Mouse (Mus musculus) thymus, postnatal 10 days (tissue): ENCODE measurements at regions not wholly inside any gene's neighbourhood (a gene's known extent, or its start where the extent isn't known, plus 50 kb on each side); places are given as distances from the start of the nearest gene placed in this dataset.

Experiments used
- DNase-seq, 2 experiments: peaks; one replicate each; pipeline ENCODE4 v3.0.0; 2021; ENCODE audit warnings: low spot score in 2 of 2

GRCm38 (mm10) chr16:97234321-97234720 lies 63.8 kb upstream of the Dscam start:
- DNase-seq: no peak

DNA sequence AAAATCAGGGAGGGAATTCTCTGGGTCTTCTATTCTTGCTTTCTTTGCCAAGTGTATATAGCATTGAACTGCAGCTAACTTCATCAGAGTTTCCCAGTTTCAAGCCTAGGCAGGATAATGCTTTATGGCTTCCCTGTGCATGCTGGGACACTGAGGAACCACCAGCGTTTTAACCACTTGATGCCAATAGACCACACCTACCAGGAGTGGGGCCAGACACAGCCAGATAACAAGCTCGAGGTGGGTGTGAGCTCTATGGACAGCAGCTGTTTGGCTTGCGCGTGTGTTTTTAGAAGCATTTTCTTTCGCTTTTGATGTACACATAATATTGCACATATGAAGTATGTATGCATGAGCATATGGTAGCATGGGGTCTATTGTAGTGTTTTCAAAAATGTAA lies 69.1 kb upstream of the Dscam start:
- DNase-seq: no peak

DNA sequence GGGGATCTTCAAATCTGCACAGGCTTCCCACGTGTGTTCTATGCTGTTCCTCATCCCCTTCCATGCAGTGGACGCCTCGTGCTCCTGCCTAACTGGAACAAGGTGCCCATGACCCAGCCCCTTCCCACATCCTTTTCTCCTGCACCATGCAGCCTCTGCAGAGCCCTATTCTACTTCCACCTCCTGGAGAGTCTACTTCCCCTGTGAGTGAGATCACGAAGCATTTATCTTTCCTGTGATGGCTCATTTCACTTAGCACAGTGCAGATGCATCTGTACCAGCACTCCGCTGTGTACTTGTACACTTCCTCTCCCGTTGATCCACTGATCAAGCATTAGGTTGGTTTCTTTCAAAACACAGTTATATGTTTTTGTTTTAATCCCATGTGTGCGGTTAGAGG lies 69.5 kb upstream of the Dscam start:
- no peak for DNase-seq

- no peak for DNase-seq
Observed at GRCm38 (mm10) chr16:97240859-97241360, 70.4 kb upstream of the Dscam start.

- DNase-seq: no peak
Observed at GRCm38 (mm10) chr16:97241639-97242038, 71.1 kb upstream of the Dscam start.

- DNase-seq: no peak
Observed at GRCm38 (mm10) chr16:97250488-97250887, 79.9 kb upstream of the Dscam start.

GRCm38 (mm10) chr16:97252551-97252950 lies 82.0 kb upstream of the Dscam start:
- no peak for DNase-seq

DNA sequence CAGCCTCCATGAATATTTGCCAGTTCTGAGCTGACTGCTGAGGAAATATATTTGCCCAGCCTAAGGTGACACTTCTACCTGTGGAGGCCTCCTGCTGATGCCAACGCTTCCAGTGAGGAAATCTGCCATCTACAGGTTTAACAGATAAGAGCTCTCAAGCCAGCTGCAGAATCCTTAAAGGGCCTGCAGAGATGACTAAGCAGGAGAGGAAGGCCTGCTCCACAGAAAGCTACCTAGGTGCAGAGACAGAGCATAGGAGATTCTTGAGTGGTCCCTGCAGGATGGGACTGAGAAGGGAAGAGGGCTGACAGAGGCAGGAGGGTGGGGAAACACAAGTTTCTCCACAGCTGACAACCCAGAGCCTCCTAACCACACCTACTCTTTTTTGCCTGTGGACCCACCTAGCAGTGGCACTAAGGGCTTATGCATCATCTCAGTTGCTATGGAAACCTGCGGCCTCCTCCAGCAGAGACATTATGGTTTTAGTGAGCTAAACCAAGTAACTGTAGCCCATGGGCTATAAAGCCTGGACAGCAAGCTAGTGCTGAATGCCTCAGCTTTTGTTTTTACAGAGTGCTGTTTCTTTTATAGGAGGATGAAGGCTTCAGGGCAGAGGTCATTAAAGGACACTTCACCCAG lies 82.6 kb upstream of the Dscam start:
- no peak for DNase-seq

GRCm38 (mm10) chr16:97258821-97259220 lies 88.3 kb upstream of the Dscam start:
- DNase-seq: no peak

- DNase-seq: no peak
Observed at GRCm38 (mm10) chr16:97263451-97263850, 92.9 kb upstream of the Dscam start.

DNA sequence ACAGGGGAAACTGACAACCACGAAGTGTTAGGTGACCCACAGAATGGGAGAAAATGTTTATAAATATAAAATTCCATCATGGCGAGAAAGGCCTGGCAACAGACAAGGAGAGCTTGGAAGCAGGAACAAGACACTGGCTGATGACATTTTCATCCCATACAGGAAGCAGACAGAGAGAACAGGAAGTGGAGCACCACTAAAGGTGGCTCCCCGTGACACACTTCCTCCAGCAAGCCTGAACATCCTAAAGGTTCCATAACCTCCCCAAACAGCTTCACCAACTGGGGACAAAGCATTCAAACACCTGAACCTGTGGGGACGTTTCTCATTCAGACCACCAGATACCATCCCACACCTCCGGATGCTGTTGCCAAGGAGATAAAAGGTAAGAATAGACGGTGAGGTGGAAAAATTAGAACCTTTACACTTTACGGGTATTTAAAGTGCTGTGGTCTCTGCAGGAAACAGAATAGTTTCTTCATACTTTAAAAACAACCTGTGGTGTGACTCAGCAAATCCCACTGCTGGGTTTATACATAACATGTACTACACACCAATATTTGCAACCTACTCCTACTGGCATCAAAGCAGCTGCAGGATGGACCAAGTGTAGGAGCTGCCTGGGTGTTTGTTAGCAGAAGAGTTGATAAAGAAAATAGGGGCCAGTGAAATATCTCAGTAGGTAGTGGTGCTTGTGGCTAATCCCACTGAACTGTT lies 86.0 kb upstream of the Bace2 start:
- no peak for DNase-seq

GRCm38 (mm10) chr16:97271264-97271663 lies 85.3 kb upstream of the Bace2 start:
- DNase-seq: no peak

DNA sequence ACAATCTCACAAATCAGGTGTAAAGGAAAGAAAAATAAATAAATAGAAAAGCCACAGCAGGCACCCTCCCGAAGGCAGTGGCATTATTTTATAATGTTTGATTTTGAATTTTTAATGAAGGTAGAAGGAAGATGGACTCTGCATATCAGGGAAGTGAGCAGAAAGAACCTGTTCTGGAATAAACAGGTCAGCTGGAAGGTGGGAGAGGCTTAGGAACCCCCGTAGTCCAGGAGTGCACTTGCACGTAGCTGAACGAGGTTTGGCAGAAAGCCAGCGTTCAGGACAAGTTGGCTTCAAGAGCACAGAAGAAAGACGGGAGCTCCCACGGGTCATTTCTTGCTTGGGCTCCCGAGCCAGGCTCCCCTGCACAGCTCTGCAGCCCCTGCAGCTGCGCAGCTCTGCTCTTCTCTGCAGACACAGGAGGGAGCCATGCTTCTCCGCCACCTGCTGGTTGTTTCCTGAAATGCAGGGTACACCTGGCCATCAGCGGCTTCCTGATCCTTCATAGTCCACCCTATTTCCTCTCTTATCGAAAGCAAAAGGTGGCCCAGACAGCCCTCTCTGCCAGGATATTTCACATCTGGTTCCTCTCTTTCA lies 84.4 kb upstream of the Bace2 start:
- peak; percentile 54 to 79 for DNase-seq

DNA sequence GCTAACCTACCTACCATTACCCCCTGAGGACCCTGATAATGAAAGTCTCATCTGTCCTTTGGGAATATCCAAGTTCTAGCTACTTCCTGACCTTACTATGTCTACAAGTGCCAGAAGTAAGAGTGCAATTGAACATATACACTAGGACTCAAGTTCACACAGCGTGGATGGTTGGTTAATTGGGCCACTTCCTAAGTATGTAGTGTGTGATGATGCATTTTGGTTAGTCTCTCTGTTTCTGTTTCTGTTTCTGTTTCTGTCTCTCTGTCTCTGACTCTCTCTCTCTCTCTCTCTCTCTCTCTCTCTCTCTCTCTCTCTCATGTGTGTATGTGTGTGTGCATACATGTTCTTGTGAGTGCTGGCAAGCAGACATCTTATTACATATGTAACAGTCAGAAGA lies 77.6 kb upstream of the Bace2 start:
- no peak for DNase-seq

GRCm38 (mm10) chr16:97281615-97282110 lies 74.9 kb upstream of the Bace2 start:
- no peak for DNase-seq

DNA sequence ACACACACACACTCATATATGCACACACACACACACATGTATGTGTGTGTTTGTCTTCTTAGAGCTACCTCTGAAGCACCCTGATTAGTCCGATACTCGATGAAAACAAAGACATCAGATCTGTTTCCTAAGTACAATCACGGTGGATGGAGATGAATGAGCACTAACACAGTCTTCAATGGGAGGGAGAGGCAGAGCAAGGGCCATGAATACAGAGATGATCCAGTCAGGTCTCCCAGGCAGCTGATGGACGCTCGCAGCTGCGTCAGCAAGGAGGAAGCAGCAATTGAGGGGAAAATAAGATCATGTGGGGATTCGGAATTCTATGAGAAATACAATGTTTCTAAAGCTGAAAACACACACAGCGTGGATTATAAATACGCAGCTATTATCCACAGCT lies 73.6 kb upstream of the Bace2 start:
- DNase-seq: no peak

- no peak for DNase-seq
Observed at GRCm38 (mm10) chr16:97285886-97286447, 70.6 kb upstream of the Bace2 start.

GRCm38 (mm10) chr16:97286717-97287116 lies 69.8 kb upstream of the Bace2 start:
- no peak for DNase-seq

DNA sequence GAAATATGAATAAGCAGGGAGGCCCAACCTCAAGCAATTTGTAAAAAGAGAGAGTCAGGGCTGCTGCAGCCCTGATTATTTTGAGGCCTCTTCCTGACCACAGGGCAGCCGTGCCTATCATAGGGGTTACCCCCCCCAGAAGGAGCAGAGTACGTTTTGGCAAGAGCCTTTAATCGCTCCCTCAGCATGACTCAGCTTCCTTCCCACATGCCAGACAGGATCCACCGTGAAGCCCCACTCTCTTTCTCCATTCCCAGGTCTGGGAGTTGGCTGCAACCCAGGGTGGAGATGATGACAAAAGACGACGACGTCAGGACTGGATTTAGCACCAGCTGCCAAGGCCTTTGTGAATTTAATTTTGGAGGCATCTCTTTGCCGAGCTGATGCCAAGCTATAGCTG lies 67.9 kb upstream of the Bace2 start:
- no peak for DNase-seq

GRCm38 (mm10) chr16:97292484-97293048 lies 64.0 kb upstream of the Bace2 start:
- no peak for DNase-seq

GRCm38 (mm10) chr16:97293273-97293672 lies 63.3 kb upstream of the Bace2 start:
- peak; percentile 14 to 68 for DNase-seq

DNA sequence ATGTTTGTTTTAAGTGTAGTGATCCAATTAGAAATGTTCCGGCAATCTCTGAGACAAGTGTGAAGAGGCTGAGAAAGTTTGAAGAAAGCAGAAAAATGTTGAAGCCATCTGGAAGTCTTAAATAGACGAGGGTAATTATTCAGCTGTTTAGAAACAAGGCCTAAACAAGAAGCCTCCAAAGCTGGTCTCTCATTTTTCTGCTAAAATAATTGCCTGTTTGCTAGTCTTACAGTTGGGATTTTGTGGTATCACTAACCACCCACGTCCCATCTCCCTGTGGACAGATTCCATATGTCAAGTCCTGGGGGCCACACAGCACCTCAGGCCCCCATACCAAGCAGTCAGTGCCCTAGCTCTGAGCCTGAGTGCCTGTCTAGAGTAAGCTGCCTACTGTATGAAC lies 59.4 kb upstream of the Bace2 start:
- DNase-seq: no peak
